Mouse (Mus musculus) forebrain, embryonic 16.5 days (tissue): ENCODE measurements around the gene Atg14. TPM values are rescaled to one million over a fixed set of nuclear protein-coding genes. Genes with fewer than 3 reads are reported as not detected.

Experiments used
- ATAC-seq: fragments of 200-750 bp; cut with Nextera tagmentation; 2 replicates; pipeline ENCODE4 v1.8.0; 2017; ENCODE audit warnings: mild to moderate bottlenecking, moderate library complexity
- H3K27ac ChIP-seq: fragments of 300-500 bp; sonication (generic); 2 replicates; pipeline ENCODE4 v1.5.1; 2014; ENCODE audit warnings: low read length, control low read depth
- H3K27me3 ChIP-seq: fragments of 300-500 bp; sonication (generic); replicated peaks from 2 replicates; pipeline ENCODE4 v1.6.1; 2014; ENCODE audit warnings: low read length; ENCODE audit not compliant: control insufficient read depth, insufficient read depth
- H3K36me3 ChIP-seq: fragments of 300-500 bp; sonication (generic); 2 replicates; pipeline ENCODE4 v1.6.1; 2014; ENCODE audit not compliant: control insufficient read depth, insufficient read depth
- H3K4me1 ChIP-seq: fragments of 300-500 bp; sonication (generic); replicated peaks from 2 replicates; pipeline ENCODE4 v1.6.1; 2014; ENCODE audit warnings: low read length; ENCODE audit not compliant: control insufficient read depth, insufficient read depth
- H3K4me2 ChIP-seq: fragments of 300-500 bp; sonication (generic); 2 replicates; pipeline ENCODE4 v1.6.1; 2014; ENCODE audit warnings: mild to moderate bottlenecking, low read length, control low read depth
- H3K4me3 ChIP-seq: fragments of 300-500 bp; sonication (generic); replicated peaks from 2 replicates; pipeline ENCODE4 v1.5.1; 2014; ENCODE audit warnings: mild to moderate bottlenecking, low read length, control low read depth
- H3K9ac ChIP-seq: fragments of 300-500 bp; sonication (generic); replicated peaks from 2 replicates; pipeline ENCODE4 v1.6.1; 2014; ENCODE audit warnings: low read depth, low read length, control low read depth
- H3K9me3 ChIP-seq: fragments of 300-500 bp; sonication (generic); 2 replicates; pipeline ENCODE4 v1.6.1; 2016; ENCODE audit warnings: low read length; ENCODE audit not compliant: control insufficient read depth
- WGBS: fragments of 180-500 bp; shearing (Covaris S2); extraction: QIAGEN DNeasy Blood & Tissue Kit; methylation state at CpG from one replicate; pipeline ENCODE4 v1.1.7; 2014; 5-methylcytosine and 5-hydroxymethylcytosine counted together
- polyA plus RNA-seq: library from polyadenylated mRNA; unstranded; fragments of >200 nt; fragmentation: Nextera tagmentation; extraction: Ambion mirVana; gene quantifications from 2 replicates; pipeline ENCODE4 v1.2.1, GENCODE M21; 2015

Gene Atg14
- polyA plus RNA-seq, 1 experiment from 2014 or later, result 22.2 TPM

- Histone ChIP-seq H3K27ac (no peak overlapping the region), H3K9ac (no peak overlapping the region), H3K4me2 (no peak overlapping the region), H3K27me3 (no peaks in the 10 kb centered on the region), H3K36me3 (no peaks in the 10 kb centered on the region), H3K4me1 (no peaks in the 10 kb centered on the region), H3K4me3 (no peak overlapping the region), H3K9me3 (no peaks in the 10 kb centered on the region)
- 95% methylated on average over 3 of the region's 3 CpGs for WGBS
- no peak for ATAC-seq
Observed at GRCm38 (mm10) chr14:47504036-47504435, 66.4 kb downstream of the Atg14 start.

- Histone ChIP-seq H3K4me2 (no peak overlapping the region), H3K9ac (no peak overlapping the region), H3K27ac (no peak overlapping the region), H3K4me1 (no peaks in the 10 kb centered on the region), H3K36me3 (no peaks in the 10 kb centered on the region), H3K27me3 (no peaks in the 10 kb centered on the region), H3K4me3 (no peak overlapping the region), H3K9me3 (no peaks in the 10 kb centered on the region)
- 53% methylated on average over 5 of the region's 5 CpGs for WGBS
- ATAC-seq, result no peak
Observed at GRCm38 (mm10) chr14:47498632-47499031, 71.8 kb downstream of the Atg14 start.

- ATAC-seq, result no peak
- Histone ChIP-seq H3K9ac (no peak overlapping the region), H3K4me2 (no peak overlapping the region), H3K9me3 (no peaks in the 10 kb centered on the region), H3K27ac (no peak overlapping the region), H3K4me1 (no peaks in the 10 kb centered on the region), H3K36me3 (no peaks in the 10 kb centered on the region), H3K4me3 (no peak overlapping the region), H3K27me3 (no peaks in the 10 kb centered on the region)
- WGBS, result 88% methylated on average over 3 of the region's 3 CpGs
Observed at GRCm38 (mm10) chr14:47497166-47497565, 73.3 kb downstream of the Atg14 start.

GRCm38 (mm10) chr14:47495951-47496350, 74.5 kb downstream of the Atg14 start:
- Histone ChIP-seq H3K4me1 (no peaks in the 10 kb centered on the region), H3K9me3 (no peaks in the 10 kb centered on the region), H3K36me3 (no peaks in the 10 kb centered on the region), H3K4me3 (no peak overlapping the region), H3K27me3 (no peaks in the 10 kb centered on the region), H3K4me2 (no peak overlapping the region), H3K27ac (no peak overlapping the region), H3K9ac (no peak overlapping the region)
- WGBS, result 98% methylated on average over 3 of the region's 3 CpGs
- no peak for ATAC-seq

GRCm38 (mm10) chr14:47493592-47494361, 76.7 kb downstream of the Atg14 start:
- H3K4me1 ChIP-seq, result peaks cover 4% of the 10 kb centered on the region
- 94% methylated on average over 2 of the region's 2 CpGs for whole genome bisulfite sequencing
- H3K4me3 ChIP-seq, result no peak overlapping the region
- no peaks in the 10 kb centered on the region for H3K27me3 ChIP-seq
- H3K27ac ChIP-seq, result no peak overlapping the region
- H3K9ac ChIP-seq, result no peak overlapping the region
- no peak overlapping the region for H3K4me2 ChIP-seq
- no peaks in the 10 kb centered on the region for H3K9me3 ChIP-seq
- H3K36me3 ChIP-seq, result no peaks in the 10 kb centered on the region
- ATAC-seq, result no peak

Other genes starting within 250 kb of the Atg14 start
- gene Lgals3, start 202.9 kb downstream of the Atg14 start, polyA plus RNA-seq, result 2.2 and 2.9 TPM in 2 replicates
- gene Dlgap5, start 152.2 kb downstream of the Atg14 start, polyA plus RNA-seq, result 15.9 and 16.5 TPM in 2 replicates
- gene Fbxo34, start 120.2 kb downstream of the Atg14 start, polyA plus RNA-seq, result 20.3 and 23.1 TPM in 2 replicates
- gene Ktn1, start 77.8 kb upstream of the Atg14 start, polyA plus RNA-seq, result 66.0 and 69.8 TPM in 2 replicates